Mouse (Mus musculus): Measurements from ENCODE around the gene Sorcs1. TPM values are rescaled to one million over a fixed set of nuclear protein-coding genes. Genes with fewer than 3 reads are reported as not detected.

The Sorcs1 gene
- 1.1 TPM for polyA plus RNA-seq (2014; fragmentation: Illumina TruSeq; extraction: RNeasy Lipid Tissue Mini Kit (QIAGEN cat#74804))

GRCm38 (mm10) chr19:50677903-50678896 lies at the start of gene Sorcs1:
Gene Sorcs1 (minus strand): TSS chr19:50678646.

